Mouse (Mus musculus) erythroblast, embryonic 14.5 days (primary cell): ENCODE data around the gene Prpf38b.

Experiments
- GATA1 ChIP-seq: IDR thresholded peaks from 2 replicates; pipeline ENCODE4 v1.6.1; 2012; ENCODE audit warnings: low read length, inconsistent platforms, mixed read lengths
- TAL1 ChIP-seq: IDR thresholded peaks from 3 replicates; pipeline ENCODE4 v1.6.1; 2012; ENCODE audit warnings: low read length, inconsistent platforms, mixed read lengths

DNA sequence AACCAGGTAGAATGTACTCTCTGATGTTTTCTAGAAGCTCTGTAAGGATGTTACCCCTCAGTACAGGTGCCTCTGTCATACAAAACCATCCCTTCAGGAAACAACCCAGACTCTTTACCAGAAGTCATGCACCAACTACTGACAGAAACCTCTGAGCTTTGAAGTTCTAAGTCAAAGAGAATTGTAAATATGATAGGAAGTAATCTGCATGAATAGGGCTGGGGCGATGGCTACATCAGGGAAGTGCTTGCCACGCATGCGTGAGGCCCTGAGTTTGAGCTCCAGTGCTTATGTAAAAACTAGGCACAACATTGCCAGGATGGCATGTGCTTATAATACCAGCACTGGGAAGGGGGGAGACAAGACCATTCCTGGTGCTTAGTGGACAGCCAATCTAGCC is 45.9 kb downstream of the Prpf38b start:
- TF ChIP-seq TAL1: no peak
- no peak for TF ChIP-seq GATA1
